Mouse (Mus musculus) retina, postnatal 1 day (tissue): Measurements from ENCODE around the gene Farp1.

ENCODE experiments used
- DNase-seq: peaks from one replicate; pipeline ENCODE4 v3.0.0-alpha.2; 2012

Gene Farp1

GRCm38 (mm10) chr14:121322641-121323040 is 287.6 kb downstream of the Farp1 start:
- DNase-seq: no peak

- DNase-seq: no peak
These were observed 289.7 kb downstream of the Farp1 start for GRCm38 (mm10) chr14:121324521-121325330.

GRCm38 (mm10) chr14:121326432-121326831 is 291.4 kb downstream of the Farp1 start:
- DNase-seq: no peak

GRCm38 (mm10) chr14:121328878-121329277 is 293.9 kb downstream of the Farp1 start:
- no peak for DNase-seq

GRCm38 (mm10) chr14:121329401-121330089 is 294.5 kb downstream of the Farp1 start:
- no peak for DNase-seq

- no peak for DNase-seq
These were observed 295.0 kb downstream of the Farp1 start for GRCm38 (mm10) chr14:121330090-121330408.
